7 mouse cellular contexts compared by ENCODE assay signal in genomic region chr7:116033371-116034241, GRCm38 (mm10). TPM values are rescaled to one million over a fixed set of nuclear protein-coding genes. Genes with fewer than 3 reads are reported as not detected.
DNase-seq lines count a peak whose midpoint lies in the region; ATAC-seq lines count a peak whose summit lies in the region.

No protein-coding gene starts in this region.

- H3K4me3 ChIP-seq in hindbrain, embryonic 16.5 days (ENCODE audit: low read length), result peak overlapping the region; percentile 45
- H3K4me3 ChIP-seq in limb, embryonic 11.5 days (ENCODE audit: low read depth, low read length), result peak overlapping the region; percentile 63
- peak overlapping the region; percentile 66 for H3K4me3 ChIP-seq in midbrain, embryonic 12.5 days
- peak overlapping the region; percentile 63 for H3K4me3 ChIP-seq in stomach, embryonic 16.5 days (replicated peaks; ENCODE audit: low read length)

- peak overlapping the region; percentile 77 for H3K27ac ChIP-seq in hindbrain, embryonic 16.5 days (ENCODE audit: low read depth, low read length)
- peak overlapping the region; percentile 83 for H3K27ac ChIP-seq in limb, embryonic 11.5 days (replicated peaks; ENCODE audit: low read depth, low read length)
- H3K27ac ChIP-seq in midbrain, embryonic 12.5 days (replicated peaks), result peak overlapping the region; percentile 88
- H3K27ac ChIP-seq in stomach, embryonic 16.5 days (ENCODE audit: low read length), result peak overlapping the region; percentile 83

- peaks cover 39% of the 10 kb centered on the region for H3K27me3 ChIP-seq in hindbrain, embryonic 16.5 days (replicated peaks; ENCODE audit: control insufficient read depth, insufficient read depth, low read length)
- H3K27me3 ChIP-seq in limb, embryonic 11.5 days (ENCODE audit: control insufficient read depth, insufficient read depth, low read length), result peaks cover 34% of the 10 kb centered on the region
- H3K27me3 ChIP-seq in midbrain, embryonic 12.5 days, result peaks cover 35% of the 10 kb centered on the region
- peaks cover 30% of the 10 kb centered on the region for H3K27me3 ChIP-seq in stomach, embryonic 16.5 days (ENCODE audit: control insufficient read depth, insufficient read depth, low read length)

- no peaks in the 10 kb centered on the region for H3K36me3 ChIP-seq in hindbrain, embryonic 16.5 days (ENCODE audit: control insufficient read depth, insufficient read depth, low read length)
- no peaks in the 10 kb centered on the region for H3K36me3 ChIP-seq in limb, embryonic 11.5 days (ENCODE audit: control insufficient read depth, insufficient read depth, low read length)
- no peaks in the 10 kb centered on the region for H3K36me3 ChIP-seq in midbrain, embryonic 12.5 days
- H3K36me3 ChIP-seq in stomach, embryonic 16.5 days (ENCODE audit: control insufficient read depth, insufficient read depth, low read length), result no peaks in the 10 kb centered on the region

- peak overlapping the region; percentile 100 for H3K4me2 ChIP-seq in hindbrain, embryonic 16.5 days (ENCODE audit: low read length)
- H3K4me2 ChIP-seq in limb, embryonic 11.5 days (ENCODE audit: low read depth, severe bottlenecking), result peak overlapping the region; percentile 99
- peak overlapping the region; percentile 96 for H3K4me2 ChIP-seq in midbrain, embryonic 12.5 days (replicated peaks)
- peak overlapping the region; percentile 98 for H3K4me2 ChIP-seq in stomach, embryonic 16.5 days (ENCODE audit: low read depth, low read length)

- WGBS in hindbrain, embryonic 16.5 days, result under 1% methylated on average over 51 of the region's 54 CpGs
- under 1% methylated on average over 54 of the region's 54 CpGs for WGBS in limb, embryonic 11.5 days
- under 1% methylated on average over 53 of the region's 54 CpGs for WGBS in midbrain, embryonic 12.5 days
- whole genome bisulfite sequencing in stomach, embryonic 16.5 days, result under 1% methylated on average over 54 of the region's 54 CpGs

- ATAC-seq in hindbrain, embryonic 16.5 days, result peak; percentile 65
- peak; percentile 23; the same call in 1 of the 2 replicates for ATAC-seq in limb, embryonic 11.5 days (ENCODE audit: insufficient number of reproducible peaks, low FRiP score, low TSS enrichment, low read depth)
- ATAC-seq in midbrain, embryonic 12.5 days (ENCODE audit: low FRiP score, low read depth), result peak; percentile 38
- peak; percentile 51 for ATAC-seq in stomach, embryonic 16.5 days (ENCODE audit: insufficient read depth, low FRiP score)

- H3K9me3 ChIP-seq in hindbrain, embryonic 16.5 days (ENCODE audit: control insufficient read depth, low read length), result no peaks in the 10 kb centered on the region
- H3K9me3 ChIP-seq in limb, embryonic 11.5 days (ENCODE audit: control insufficient read depth, low read length), result no peaks in the 10 kb centered on the region
- H3K9me3 ChIP-seq in midbrain, embryonic 12.5 days, result no peaks in the 10 kb centered on the region
- no peaks in the 10 kb centered on the region for H3K9me3 ChIP-seq in stomach, embryonic 16.5 days (replicated peaks; ENCODE audit: control insufficient read depth, low read length)

- H3K9ac ChIP-seq in hindbrain, embryonic 16.5 days (ENCODE audit: low read depth, low read length), result peak overlapping the region; percentile 55
- peak overlapping the region; percentile 85 for H3K9ac ChIP-seq in limb, embryonic 11.5 days (ENCODE audit: low read length)
- peak overlapping the region; percentile 79 for H3K9ac ChIP-seq in midbrain, embryonic 12.5 days (replicated peaks)
- peak overlapping the region; percentile 77 for H3K9ac ChIP-seq in stomach, embryonic 16.5 days (ENCODE audit: low read length)

- peak; percentile 38 for DNase-seq in adrenal gland, adult 8-10 months
- DNase-seq in embryo, embryonic 10 days (ENCODE audit: low spot score), result peak; percentile 75
- DNase-seq in gastrocnemius, postnatal 10 days, result peak; percentile 80
- DNase-seq in limb, embryonic 11.5 days (ENCODE audit: low spot score), result peak; percentile 76

- peaks cover 37% of the 10 kb centered on the region for H3K4me1 ChIP-seq in hindbrain, embryonic 16.5 days (ENCODE audit: control insufficient read depth, insufficient read depth, low read depth, low read length)
- peaks cover 11% of the 10 kb centered on the region for H3K4me1 ChIP-seq in limb, embryonic 11.5 days (ENCODE audit: control insufficient read depth, insufficient read depth, low read length)
- H3K4me1 ChIP-seq in midbrain, embryonic 12.5 days, result peaks cover 51% of the 10 kb centered on the region
- peaks cover 12% of the 10 kb centered on the region for H3K4me1 ChIP-seq in stomach, embryonic 16.5 days (ENCODE audit: control insufficient read depth, insufficient read depth, low read length)

RNA-seq across cellular contexts. Expression of gene Sox6, which starts 5.0 kb away (rescaled TPM):
- total RNA-seq in adrenal gland, adult 8-10 months (2022), result 10 to 100 TPM; 10.8 to 17.3 (median 12.6) TPM
- total RNA-seq in gastrocnemius, postnatal 10 days (2021), result 100 to 1,000 TPM; 110 TPM
- 29.2 and 31.2 TPM in 2 replicates for polyA plus RNA-seq in hindbrain, embryonic 16.5 days (2015; fragmentation: Nextera tagmentation; extraction: Ambion mirVana)
- polyA plus RNA-seq in limb, embryonic 11.5 days (2014; fragmentation: Nextera tagmentation; extraction: Ambion mirVana), result 45.4 and 58.1 TPM in 2 replicates
- polyA plus RNA-seq in midbrain, embryonic 12.5 days (2016; fragmentation: Nextera tagmentation; extraction: Ambion mirVana), result 63.2 and 65.7 TPM in 2 replicates
- polyA plus RNA-seq in stomach, embryonic 16.5 days (2015; fragmentation: Nextera tagmentation; extraction: Ambion mirVana), result 30.1 and 37.5 TPM in 2 replicates

RNA-seq across cellular contexts. Expression of gene 1110004F10Rik, which starts 5.6 kb away (rescaled TPM):
- total RNA-seq in adrenal gland, adult 8-10 months (2022), result 100 to 1,000 TPM; 101 to 138 (median 123) TPM
- total RNA-seq in gastrocnemius, postnatal 10 days (2021), result 10 to 100 TPM; 66.2 to 68.1 TPM
- polyA plus RNA-seq in hindbrain, embryonic 16.5 days (2015; fragmentation: Nextera tagmentation; extraction: Ambion mirVana), result 309 and 311 TPM in 2 replicates
- polyA plus RNA-seq in limb, embryonic 11.5 days (2014; fragmentation: Nextera tagmentation; extraction: Ambion mirVana), result 366 and 382 TPM in 2 replicates
- polyA plus RNA-seq in midbrain, embryonic 12.5 days (2016; fragmentation: Nextera tagmentation; extraction: Ambion mirVana), result 319 and 321 TPM in 2 replicates
- 221 and 222 TPM in 2 replicates for polyA plus RNA-seq in stomach, embryonic 16.5 days (2015; fragmentation: Nextera tagmentation; extraction: Ambion mirVana)

RNA-seq across cellular contexts. Expression of gene Gm4353, which starts 50.8 kb away (rescaled TPM):
- 1 to 10 TPM; 3.4 to 7.7 (median 5.0) TPM for total RNA-seq in adrenal gland, adult 8-10 months (2022)
- total RNA-seq in gastrocnemius, postnatal 10 days (2021), result 1 to 10 TPM; 1.3 to 2.3 TPM
- 0.61 and 2.3 TPM in 2 replicates for polyA plus RNA-seq in hindbrain, embryonic 16.5 days (2015; fragmentation: Nextera tagmentation; extraction: Ambion mirVana)
- 1.1 and 1.8 TPM in 2 replicates for polyA plus RNA-seq in limb, embryonic 11.5 days (2014; fragmentation: Nextera tagmentation; extraction: Ambion mirVana)
- 0.68 and 0.98 TPM in 2 replicates for polyA plus RNA-seq in midbrain, embryonic 12.5 days (2016; fragmentation: Nextera tagmentation; extraction: Ambion mirVana)
- polyA plus RNA-seq in stomach, embryonic 16.5 days (2015; fragmentation: Nextera tagmentation; extraction: Ambion mirVana), result 0.62 and 1.9 TPM in 2 replicates

Comparison
In these comparisons a context has a peak if more than half of its experiments do, and no peak if none do; other contexts are left out.
1. Peak in every context shown above with its lines: DNase-seq, ATAC-seq, H3K4me3 ChIP-seq and H3K27ac ChIP-seq.